Mouse (Mus musculus): ENCODE measurements around the gene Lta.

Lta gene

DNA sequence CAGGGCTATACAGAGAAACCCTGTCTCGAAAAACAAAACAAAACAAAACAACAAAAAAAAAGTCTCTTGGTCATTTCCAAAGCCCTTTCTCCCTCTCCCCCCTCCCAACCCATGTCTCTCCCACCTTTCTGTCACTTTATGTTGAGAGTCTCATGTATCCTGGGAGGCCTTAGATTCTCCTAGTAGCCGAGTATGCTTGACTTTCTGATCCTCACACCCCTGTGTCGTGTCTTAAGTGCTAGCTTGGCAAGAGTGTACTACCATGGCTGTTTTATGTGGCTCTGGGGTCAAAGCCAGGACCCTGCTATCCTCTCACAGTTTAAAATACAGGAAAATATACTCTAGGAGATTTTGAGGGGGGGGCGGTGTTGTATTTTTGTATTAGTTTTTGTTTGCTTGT lies 17.8 kb downstream of the Lta start:
- DNase-seq (ENCODE audit: low read depth in 1 of 2, low spot score in 2 of 2) = no peak

DNA sequence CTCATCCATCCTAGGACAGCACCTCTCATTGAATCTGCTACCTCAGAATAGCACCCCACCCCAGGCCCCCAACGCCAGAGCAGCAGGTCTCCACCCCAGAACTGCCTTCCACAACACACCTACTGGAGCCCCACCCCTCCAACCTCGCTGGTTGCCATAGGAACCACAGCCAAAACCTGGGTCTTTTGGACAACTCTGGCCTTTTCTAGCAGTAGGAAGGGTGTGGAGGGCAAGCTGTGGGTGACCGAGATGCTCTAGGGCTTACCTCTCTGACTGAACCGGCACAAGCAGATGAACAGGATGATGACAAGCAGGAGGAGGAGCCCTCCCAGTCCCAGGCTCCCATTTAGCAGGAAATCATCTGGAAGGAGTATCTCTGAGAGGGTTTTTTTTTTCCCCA lies 18.5 kb downstream of the Lta start:
- peak in 1 of 2 experiments; percentile 41 for DNase-seq (ENCODE audit: low read depth in 1 of 2, low spot score in 2 of 2)

DNA sequence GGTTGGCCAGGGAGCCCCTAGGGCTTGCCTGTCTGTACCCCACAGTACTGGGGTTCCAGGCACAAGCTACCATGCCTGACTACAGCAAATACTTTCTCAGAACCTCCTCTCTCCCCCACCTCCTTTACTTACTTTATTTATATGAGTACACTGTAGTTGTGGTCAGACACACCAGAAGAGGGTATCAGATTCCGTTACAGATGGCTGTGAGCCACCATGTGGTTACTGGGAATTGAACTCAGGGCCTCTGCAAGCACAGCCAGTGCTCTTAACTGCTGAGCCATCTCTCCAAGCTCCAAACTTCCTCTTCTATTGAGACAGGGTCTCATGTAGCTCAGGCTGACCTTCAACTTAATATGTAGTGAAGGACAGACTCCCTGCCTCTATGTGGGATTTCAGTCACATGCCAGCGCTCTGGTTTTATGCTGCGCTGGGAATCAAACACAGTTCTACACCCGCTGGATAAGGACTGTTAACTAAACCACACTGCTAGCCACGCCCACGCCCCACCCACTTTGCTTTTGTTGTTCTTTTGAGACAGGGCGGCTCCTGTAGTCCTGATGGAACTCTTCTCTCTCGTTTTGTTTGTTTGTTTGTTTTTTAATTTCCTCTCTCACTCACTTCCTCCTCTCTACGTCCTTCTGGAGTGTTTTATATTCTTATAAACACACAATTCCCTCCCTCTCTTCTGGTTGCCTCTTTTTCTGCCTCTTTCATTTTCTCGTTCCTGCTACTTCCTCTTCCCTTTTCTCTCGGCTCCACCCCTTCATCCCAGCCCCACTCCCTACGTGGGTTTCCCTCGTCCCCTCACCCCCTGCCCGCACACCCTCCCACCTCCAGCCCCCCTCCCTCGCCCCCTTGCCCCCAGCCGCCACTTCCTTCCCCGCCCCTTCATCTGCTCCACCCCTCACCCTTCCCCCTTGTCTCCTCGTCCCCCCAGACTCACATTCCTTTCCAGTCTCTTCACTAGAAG lies 19.2 kb downstream of the Lta start:
- DNase-seq (ENCODE audit: low read depth in 1 of 2, low spot score in 2 of 2) = peak in 1 of 2 experiments; percentile 66

GRCm38 (mm10) chr17:35180093-35180492 lies 25.1 kb downstream of the Lta start:
- DNase-seq (ENCODE audit: low read depth in 1 of 2, low spot score in 2 of 2) = no peak

GRCm38 (mm10) chr17:35178528-35178927 lies 26.6 kb downstream of the Lta start:
- peak in 1 of 2 experiments; percentile 69 for DNase-seq (ENCODE audit: low read depth in 1 of 2, low spot score in 2 of 2)

DNA sequence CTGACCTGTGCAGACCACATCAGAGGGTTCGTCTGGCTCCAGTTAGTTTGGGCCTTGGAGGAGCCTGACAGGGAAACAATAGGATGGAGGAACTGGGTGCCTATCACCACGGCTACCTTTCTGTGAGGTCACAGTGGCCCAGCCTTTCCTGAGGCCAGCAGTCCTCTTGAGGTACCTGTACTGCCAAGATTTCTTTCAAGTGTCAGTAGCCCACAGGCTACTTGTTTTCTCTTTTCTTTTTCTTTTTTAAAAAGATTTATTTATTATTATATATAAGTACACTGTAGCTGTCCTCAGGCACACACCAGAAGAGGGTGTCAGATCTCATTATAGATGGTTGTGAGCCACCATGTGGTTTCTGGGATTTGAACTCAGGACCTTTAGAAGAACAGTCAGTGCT lies 29.2 kb downstream of the Lta start, which contains the start of gene Aif1:
Gene Aif1 (minus strand): TSS at position 101 of the 400 bp plus-strand sequence.
- no peak for DNase-seq (ENCODE audit: low read depth in 1 of 2, low spot score in 2 of 2)

DNA sequence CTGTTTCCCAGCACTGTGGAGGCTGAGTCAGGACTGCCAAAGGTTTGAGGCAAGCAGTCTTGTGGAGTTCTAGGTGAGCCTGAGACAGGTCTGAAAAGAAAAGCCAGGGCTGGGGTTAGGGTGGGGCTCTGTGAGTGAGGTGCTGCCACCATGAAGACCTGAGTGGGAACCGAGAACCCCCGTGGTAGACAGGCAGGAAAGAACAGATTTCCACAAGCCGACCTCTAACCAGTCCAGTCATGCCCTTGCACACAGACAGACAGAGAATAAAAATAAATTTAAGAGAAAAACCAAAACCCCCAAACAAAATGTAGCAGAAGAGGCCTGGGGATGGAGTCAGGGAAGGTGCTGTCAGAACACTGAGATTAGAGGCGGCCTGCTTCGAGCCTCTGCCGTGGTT lies 29.8 kb downstream of the Lta start:
- DNase-seq (ENCODE audit: low read depth in 1 of 2, low spot score in 2 of 2) = no peak

GRCm38 (mm10) chr17:35174201-35174977 lies 30.8 kb downstream of the Lta start:
- DNase-seq (ENCODE audit: low read depth in 1 of 2, low spot score in 2 of 2) = no peak

GRCm38 (mm10) chr17:35173329-35173728 lies 31.8 kb downstream of the Lta start:
- no peak for DNase-seq (ENCODE audit: low read depth in 1 of 2, low spot score in 2 of 2)

DNA sequence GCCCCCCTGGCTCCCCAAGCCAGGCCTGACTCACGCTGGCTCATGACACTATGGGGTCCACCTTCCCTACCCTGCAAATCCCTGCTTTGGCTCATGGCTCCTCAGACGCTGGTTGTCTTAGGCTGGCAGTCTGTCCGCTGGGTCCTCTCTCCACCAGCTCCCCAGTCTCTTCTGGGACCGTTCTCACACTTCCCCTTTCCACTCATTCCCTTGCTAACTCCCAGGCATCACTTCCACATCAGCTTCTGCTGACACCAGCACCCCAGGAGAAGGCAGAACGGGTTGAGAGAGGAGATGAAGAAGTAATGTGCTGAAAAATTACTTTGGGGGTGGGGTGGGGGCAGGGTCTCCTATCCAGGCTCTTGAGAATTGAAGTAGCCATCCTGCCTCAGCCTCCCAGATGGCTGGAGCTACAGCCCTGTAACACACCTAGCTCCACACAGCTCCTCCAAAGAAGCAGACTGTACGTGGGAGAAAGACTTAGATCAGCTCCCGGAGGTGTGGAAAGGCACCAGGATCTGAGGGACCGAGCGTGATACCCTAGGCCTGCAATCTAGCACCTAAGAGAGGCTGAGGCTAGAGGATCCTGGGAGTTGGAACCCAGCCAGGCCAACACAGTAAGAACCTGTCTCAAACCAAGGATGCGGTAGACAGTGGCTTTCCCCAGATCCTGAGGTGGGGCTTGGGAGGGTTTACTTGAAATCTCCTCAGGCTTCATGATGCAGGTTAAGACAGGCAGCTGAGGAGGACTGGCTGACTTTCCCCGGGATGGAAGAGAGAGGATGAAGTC lies 32.5 kb downstream of the Lta start:
- DNase-seq (ENCODE audit: low read depth in 1 of 2, low spot score in 2 of 2) = peak in 1 of 2 experiments; percentile 35

DNA sequence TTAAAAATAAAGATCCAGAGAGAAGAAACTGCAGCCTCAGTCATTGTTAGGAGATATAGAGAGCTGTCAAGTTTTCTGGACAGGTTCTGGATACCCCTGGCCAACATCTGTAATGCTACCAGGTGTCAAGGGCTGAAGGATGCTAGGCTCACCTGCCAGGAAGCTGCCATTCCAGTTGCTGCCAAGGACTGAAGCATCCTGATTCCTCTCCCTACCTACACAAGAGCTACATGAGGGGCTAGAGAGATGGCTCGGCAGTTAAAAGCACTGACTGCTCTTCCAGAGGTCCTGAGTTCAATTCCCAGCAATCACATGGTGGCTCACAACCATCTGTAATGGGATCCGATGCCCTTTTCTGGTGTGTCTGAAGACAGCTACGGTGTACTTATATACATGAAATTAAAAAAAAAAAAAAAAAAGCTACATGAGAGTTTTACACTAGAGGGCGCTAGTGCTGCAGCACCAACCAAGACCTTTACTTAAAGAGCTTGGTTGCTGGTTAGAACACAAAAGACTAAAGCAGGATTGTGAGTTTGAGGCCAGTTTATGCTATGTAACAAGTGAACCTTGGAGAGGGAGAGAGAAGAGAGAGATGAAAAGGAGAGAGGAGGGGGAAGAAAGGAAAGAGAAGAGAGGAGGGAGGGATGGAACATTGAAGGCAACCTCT lies 36.5 kb downstream of the Lta start:
- no peak for DNase-seq (ENCODE audit: low read depth in 1 of 2, low spot score in 2 of 2)

DNA sequence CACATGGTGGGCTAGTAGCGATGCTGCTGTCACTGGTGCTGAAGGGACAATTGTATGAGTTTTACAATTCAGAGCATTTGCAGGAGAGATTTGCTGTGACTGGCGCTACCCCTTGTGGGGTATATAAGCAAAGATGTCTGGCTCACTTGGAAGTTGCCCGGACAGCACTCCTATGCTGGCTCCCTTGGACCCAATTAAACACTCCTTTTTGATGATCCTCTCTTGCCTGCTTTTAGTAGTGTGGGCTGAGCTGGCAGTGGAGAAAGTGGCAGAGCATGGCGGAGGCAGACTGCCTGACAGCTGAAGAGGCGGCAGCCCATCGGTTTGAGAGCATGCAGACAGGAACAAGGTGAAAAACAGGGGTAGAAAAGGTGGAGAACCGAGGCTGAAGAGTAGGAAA lies 37.4 kb downstream of the Lta start:
- DNase-seq (ENCODE audit: low read depth in 1 of 2, low spot score in 2 of 2) = no peak

DNA sequence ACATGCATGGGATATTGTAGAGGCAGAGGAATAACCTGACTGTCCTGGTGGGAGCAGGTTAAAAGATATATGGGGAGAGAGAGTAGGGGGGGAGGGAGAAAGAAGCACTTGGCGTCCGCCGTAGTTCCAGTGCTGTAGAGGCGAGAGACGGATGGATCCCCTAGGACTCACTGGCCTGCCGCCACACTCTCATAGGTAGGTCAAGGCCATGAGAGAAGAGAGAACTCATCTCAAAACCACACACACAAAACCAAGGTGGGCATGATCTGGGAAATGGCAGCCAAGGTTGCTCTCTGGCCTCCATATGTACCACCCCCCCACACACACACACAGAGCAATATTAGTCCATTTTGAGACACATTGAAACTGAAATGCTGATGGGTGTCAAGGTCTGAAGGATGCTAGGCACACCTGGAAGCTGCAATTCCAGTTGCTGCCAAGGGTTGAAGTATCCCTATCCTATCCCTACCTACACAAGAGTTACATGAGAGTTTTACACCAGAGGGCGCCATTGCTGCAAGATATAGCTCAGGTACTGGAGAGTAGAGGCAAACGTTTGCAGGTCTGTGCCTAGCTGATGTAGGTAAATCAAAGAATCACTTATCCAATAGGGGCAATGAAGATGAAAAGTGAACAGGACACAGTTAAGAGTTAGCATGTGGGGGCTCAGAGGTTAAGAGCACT lies 38.7 kb downstream of the Lta start:
- no peak for DNase-seq (ENCODE audit: low read depth in 1 of 2, low spot score in 2 of 2)

- no peak for DNase-seq (ENCODE audit: low read depth in 1 of 2, low spot score in 2 of 2)
Measured at GRCm38 (mm10) chr17:35165451-35166155, 39.5 kb downstream of the Lta start.

GRCm38 (mm10) chr17:35164568-35165450 lies 40.3 kb downstream of the Lta start, which contains the start of gene Prrc2a:
Prrc2a (minus strand) TSS chr17:35164897.
- peak; percentile 93 to 96 for DNase-seq (ENCODE audit: low read depth in 1 of 2, low spot score in 2 of 2)

- DNase-seq (ENCODE audit: low read depth in 1 of 2, low spot score in 2 of 2) = no peak
Measured at GRCm38 (mm10) chr17:35164218-35164567, 41.0 kb downstream of the Lta start.

DNA sequence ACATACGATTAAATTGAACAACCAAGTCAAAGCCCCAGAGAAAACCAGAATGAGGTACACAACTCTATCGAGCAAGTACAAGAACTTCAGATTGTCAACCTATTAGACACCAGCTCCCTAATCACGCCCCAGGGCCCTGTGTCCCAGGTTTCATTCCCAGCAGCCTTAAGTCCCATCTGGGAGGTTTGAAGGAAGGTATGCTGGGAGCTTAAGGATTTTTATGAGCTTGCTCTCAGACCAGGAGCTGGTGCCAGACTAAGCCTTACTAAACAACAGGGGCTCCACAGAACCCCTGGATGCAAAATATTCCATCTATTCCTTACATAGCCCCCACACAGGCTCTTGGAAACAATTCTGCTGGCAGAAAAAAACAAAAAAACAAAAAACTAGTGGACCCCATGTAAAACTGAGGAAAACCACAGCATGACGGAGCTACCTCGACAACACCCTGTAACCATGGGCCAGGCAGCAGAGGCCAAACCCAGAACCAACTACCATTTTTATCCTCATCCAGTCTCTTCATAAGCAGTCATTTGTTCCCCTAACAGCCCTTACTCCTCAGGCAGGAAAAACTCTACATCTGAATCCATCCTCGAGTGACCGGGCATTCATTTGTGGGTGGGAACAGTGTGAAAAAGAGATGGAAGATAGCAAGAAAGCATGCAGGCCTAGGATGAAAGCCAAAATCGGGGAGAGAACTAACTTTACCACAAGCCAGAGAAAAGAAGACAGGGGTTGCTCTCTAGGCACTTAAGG lies 41.6 kb downstream of the Lta start:
- no peak for DNase-seq (ENCODE audit: low read depth in 1 of 2, low spot score in 2 of 2)

DNA sequence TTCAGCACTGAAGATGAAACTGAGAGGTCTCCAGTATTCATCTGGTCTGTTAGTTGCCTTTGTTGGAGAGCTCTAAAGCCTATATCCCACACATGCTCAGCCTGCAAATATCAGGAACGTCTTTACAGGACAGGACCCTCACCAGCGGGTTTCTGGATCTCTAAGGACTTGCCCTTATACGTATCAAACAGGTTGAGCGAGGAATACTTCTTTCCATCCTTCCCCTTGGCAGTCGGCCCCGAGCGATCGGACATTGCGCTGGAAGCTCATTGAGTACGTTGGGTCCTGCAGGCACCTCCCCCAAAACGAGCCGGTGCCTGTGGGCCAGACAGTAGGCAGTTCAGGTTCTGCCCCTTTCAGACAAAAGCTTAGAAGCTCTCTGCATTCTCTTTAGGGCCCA lies 42.4 kb downstream of the Lta start:
- DNase-seq (ENCODE audit: low read depth in 1 of 2, low spot score in 2 of 2) = no peak
